Mouse (Mus musculus): ENCODE data around the gene Dyrk1b. TPM values are rescaled to one million over a fixed set of nuclear protein-coding genes. Genes with fewer than 3 reads are reported as not detected.
"Not testable (repeated sequence)": the region's sequence is repeated elsewhere in the genome, so short reads cannot be mapped to it uniquely, and the experiment has no call there.

Dyrk1b gene
- polyA plus RNA-seq, 1 experiment, result 36.2 TPM

- no peak for DNase-seq (ENCODE audit: extremely low spot score in 1 of 2, low spot score in 1 of 2)
Measured at GRCm38 (mm10) chr7:28191903-28192302, 12.6 kb downstream of the Dyrk1b start.

GRCm38 (mm10) chr7:28195414-28196098 lies 16.3 kb downstream of the Dyrk1b start:
- DNase-seq (ENCODE audit: extremely low spot score in 1 of 2, low spot score in 1 of 2), result no peak

GRCm38 (mm10) chr7:28196528-28196927 lies 17.3 kb downstream of the Dyrk1b start:
- no peak for DNase-seq (ENCODE audit: extremely low spot score in 1 of 2, low spot score in 1 of 2)

GRCm38 (mm10) chr7:28199054-28199453 lies 19.8 kb downstream of the Dyrk1b start:
- DNase-seq (ENCODE audit: extremely low spot score in 1 of 2, low spot score in 1 of 2), result no peak

- DNase-seq (ENCODE audit: extremely low spot score in 1 of 2, low spot score in 1 of 2), result no peak
Measured at GRCm38 (mm10) chr7:28203207-28204108, 24.2 kb downstream of the Dyrk1b start.

GRCm38 (mm10) chr7:28206044-28206600 lies 26.9 kb downstream of the Dyrk1b start:
- peak in 1 of 2 experiments; percentile 51 for DNase-seq (ENCODE audit: extremely low spot score in 1 of 2, low spot score in 1 of 2)

GRCm38 (mm10) chr7:28208396-28208987 lies 29.2 kb downstream of the Dyrk1b start:
- DNase-seq (ENCODE audit: extremely low spot score in 1 of 2, low spot score in 1 of 2), result no peak

GRCm38 (mm10) chr7:28208988-28209508 lies 29.8 kb downstream of the Dyrk1b start:
- peak; percentile 46 to 86 for DNase-seq (ENCODE audit: extremely low spot score in 1 of 2, low spot score in 1 of 2)

- no peak for DNase-seq (ENCODE audit: extremely low spot score in 1 of 2, low spot score in 1 of 2)
Measured at GRCm38 (mm10) chr7:28210731-28211130, 31.5 kb downstream of the Dyrk1b start.

GRCm38 (mm10) chr7:28214142-28214541 lies 34.9 kb downstream of the Dyrk1b start:
- DNase-seq (ENCODE audit: extremely low spot score in 1 of 2, low spot score in 1 of 2), result peak in 1 of 2 experiments; percentile 72

GRCm38 (mm10) chr7:28215950-28216349 lies 36.7 kb downstream of the Dyrk1b start:
- not testable (repeated sequence) for DNase-seq (ENCODE audit: extremely low spot score in 1 of 2, low spot score in 1 of 2)

- DNase-seq (ENCODE audit: extremely low spot score in 1 of 2, low spot score in 1 of 2), result not testable (repeated sequence)
Measured at GRCm38 (mm10) chr7:28217811-28218210, 38.5 kb downstream of the Dyrk1b start.

GRCm38 (mm10) chr7:28218951-28219740 lies 39.9 kb downstream of the Dyrk1b start:
- DNase-seq (ENCODE audit: extremely low spot score in 1 of 2, low spot score in 1 of 2), result peak; percentile 24 to 75

- not testable (repeated sequence) for DNase-seq (ENCODE audit: extremely low spot score in 1 of 2, low spot score in 1 of 2)
Measured at GRCm38 (mm10) chr7:28226836-28227235, 47.6 kb downstream of the Dyrk1b start.

- not testable (repeated sequence) for DNase-seq (ENCODE audit: extremely low spot score in 1 of 2, low spot score in 1 of 2)
Measured at GRCm38 (mm10) chr7:28227421-28227820, 48.2 kb downstream of the Dyrk1b start.

Other genes starting within 250 kb of the Dyrk1b start
- gene Zfp780b, start 200.3 kb upstream of the Dyrk1b start, polyA plus RNA-seq (2012; rRNA removed), result 9.2 and 10.3 TPM in 2 replicates
- gene Zfp850, start 165.4 kb upstream of the Dyrk1b start, polyA plus RNA-seq (2012; rRNA removed), result 2.2 TPM in 2 replicates
- 188 and 191 TPM in 2 replicates for gene Psmc4, start 129.4 kb upstream of the Dyrk1b start, polyA plus RNA-seq (2012; rRNA removed)
- gene Fcgbp, start 108.2 kb upstream of the Dyrk1b start, polyA plus RNA-seq (2012; rRNA removed), result 0.25 and 0.32 TPM in 2 replicates
- gene 9530053A07Rik, start 50.0 kb upstream of the Dyrk1b start, polyA plus RNA-seq (2012; rRNA removed), result 0.02 TPM in 1 of 2 replicates, not detected in the other
- 90.7 and 99.6 TPM in 2 replicates for gene Fbl, start 9.8 kb upstream of the Dyrk1b start, polyA plus RNA-seq (2012; rRNA removed)
- 56.5 and 57.0 TPM in 2 replicates for gene Eid2, start 88.4 kb downstream of the Dyrk1b start, polyA plus RNA-seq (2012; rRNA removed)
- 29.7 and 32.9 TPM in 2 replicates for gene Eid2b, start 98.3 kb downstream of the Dyrk1b start, polyA plus RNA-seq (2012; rRNA removed)
- 1.7 and 1.8 TPM in 2 replicates for gene Selenov, start 111.7 kb downstream of the Dyrk1b start, polyA plus RNA-seq (2012; rRNA removed)
- gene Dll3, start 122.8 kb downstream of the Dyrk1b start, polyA plus RNA-seq (2012; rRNA removed), result 2.0 and 2.6 TPM in 2 replicates
- 53.0 and 58.6 TPM in 2 replicates for gene Timm50, start 132.6 kb downstream of the Dyrk1b start, polyA plus RNA-seq (2012; rRNA removed)
- gene Supt5, start 159.3 kb downstream of the Dyrk1b start, polyA plus RNA-seq (2012; rRNA removed), result 114 and 117 TPM in 2 replicates
- gene Rps16, start 171.2 kb downstream of the Dyrk1b start, polyA plus RNA-seq (2012; rRNA removed), result 618 and 661 TPM in 2 replicates
- gene Plekhg2, start 193.1 kb downstream of the Dyrk1b start, polyA plus RNA-seq (2012; rRNA removed), result 4.3 and 6.3 TPM in 2 replicates
- gene Zfp36, start 200.8 kb downstream of the Dyrk1b start, polyA plus RNA-seq (2012; rRNA removed), result 3.1 and 3.9 TPM in 2 replicates
- gene Med29, start 213.2 kb downstream of the Dyrk1b start, polyA plus RNA-seq (2012; rRNA removed), result 32.8 and 39.2 TPM in 2 replicates
- gene Paf1, start 213.5 kb downstream of the Dyrk1b start, polyA plus RNA-seq (2012; rRNA removed), result 149 and 182 TPM in 2 replicates

Data from frontal cortex, adult 2 months (tissue).